Mouse (Mus musculus): ENCODE data around the gene Oit1. TPM values are rescaled to one million over a fixed set of nuclear protein-coding genes. Genes with fewer than 3 reads are reported as not detected.
A peak's percentile ranks its signal among the peaks of the same experiment; 100 is the strongest.

Oit1 gene
- polyA plus RNA-seq, 1 experiment from 2014 or later: not detected

- Histone ChIP-seq H3K9me3 (replicated peaks) (no peaks in the 10 kb centered on the region), H3K36me3 (replicated peaks) (no peaks in the 10 kb centered on the region), H3K27ac (replicated peaks) (no peak overlapping the region), H3K9ac (no peak overlapping the region), H3K4me2 (no peak overlapping the region), H3K4me3 (replicated peaks) (no peak overlapping the region), H3K27me3 (no peaks in the 10 kb centered on the region), H3K4me1 (replicated peaks) (no peaks in the 10 kb centered on the region)
- no peak for ATAC-seq (ENCODE audit: insufficient read depth)
- 50% methylated on average over 3 of the region's 3 CpGs for WGBS (ENCODE audit: insufficient replicate concordance)
These were observed 44.0 kb downstream of the Oit1 start for GRCm38 (mm10) chr14:8334511-8334910.

GRCm38 (mm10) chr14:8332314-8333252 lies 46.0 kb downstream of the Oit1 start:
- Histone ChIP-seq H3K9me3 (replicated peaks) (no peaks in the 10 kb centered on the region), H3K4me3 (replicated peaks) (no peak overlapping the region), H3K9ac (no peak overlapping the region), H3K36me3 (replicated peaks) (no peaks in the 10 kb centered on the region), H3K4me1 (replicated peaks) (no peaks in the 10 kb centered on the region), H3K4me2 (no peak overlapping the region), H3K27me3 (no peaks in the 10 kb centered on the region), H3K27ac (replicated peaks) (no peak overlapping the region)
- no peak for ATAC-seq (ENCODE audit: insufficient read depth)
- 62% methylated on average over 11 of the region's 11 CpGs for WGBS (ENCODE audit: insufficient replicate concordance)

GRCm38 (mm10) chr14:8331307-8331905 lies 47.1 kb downstream of the Oit1 start:
- 63% methylated on average over 14 of the region's 14 CpGs for WGBS (ENCODE audit: insufficient replicate concordance)
- no peak overlapping the region for H3K4me3 ChIP-seq (replicated peaks)
- no peak overlapping the region for H3K4me2 ChIP-seq
- H3K9me3 ChIP-seq (replicated peaks): no peaks in the 10 kb centered on the region
- H3K36me3 ChIP-seq (replicated peaks): no peaks in the 10 kb centered on the region
- ATAC-seq (ENCODE audit: insufficient read depth): no peak
- H3K4me1 ChIP-seq (replicated peaks): no peaks in the 10 kb centered on the region
- H3K9ac ChIP-seq: no peak overlapping the region
- H3K27ac ChIP-seq (replicated peaks): no peak overlapping the region
- H3K27me3 ChIP-seq: no peaks in the 10 kb centered on the region

- Histone ChIP-seq H3K27me3 (no peaks in the 10 kb centered on the region), H3K4me2 (no peak overlapping the region), H3K9ac (no peak overlapping the region), H3K9me3 (replicated peaks) (no peaks in the 10 kb centered on the region), H3K4me3 (replicated peaks) (no peak overlapping the region), H3K36me3 (replicated peaks) (no peaks in the 10 kb centered on the region), H3K27ac (replicated peaks) (no peak overlapping the region), H3K4me1 (replicated peaks) (no peaks in the 10 kb centered on the region)
- ATAC-seq (ENCODE audit: insufficient read depth): no peak
- 57% methylated on average over 6 of the region's 6 CpGs for WGBS (ENCODE audit: insufficient replicate concordance)
These were observed 48.2 kb downstream of the Oit1 start for GRCm38 (mm10) chr14:8330390-8330789.

- H3K4me1 ChIP-seq (replicated peaks): no peaks in the 10 kb centered on the region
- WGBS (ENCODE audit: insufficient replicate concordance): 59% methylated on average over 4 of the region's 4 CpGs
- no peaks in the 10 kb centered on the region for H3K36me3 ChIP-seq (replicated peaks)
- H3K9ac ChIP-seq: no peak overlapping the region
- no peaks in the 10 kb centered on the region for H3K9me3 ChIP-seq (replicated peaks)
- no peak overlapping the region for H3K27ac ChIP-seq (replicated peaks)
- no peak for ATAC-seq (ENCODE audit: insufficient read depth)
- no peak overlapping the region for H3K4me3 ChIP-seq (replicated peaks)
- H3K4me2 ChIP-seq: no peak overlapping the region
- H3K27me3 ChIP-seq: no peaks in the 10 kb centered on the region
These were observed 49.0 kb downstream of the Oit1 start for GRCm38 (mm10) chr14:8329552-8329951.

- Histone ChIP-seq H3K9ac (no peak overlapping the region), H3K36me3 (replicated peaks) (no peaks in the 10 kb centered on the region), H3K4me1 (replicated peaks) (no peaks in the 10 kb centered on the region), H3K27me3 (no peaks in the 10 kb centered on the region), H3K27ac (replicated peaks) (peak overlapping the region; percentile 48; the same call in 1 of the 2 replicates), H3K4me3 (replicated peaks) (no peak overlapping the region), H3K4me2 (no peak overlapping the region), H3K9me3 (replicated peaks) (no peaks in the 10 kb centered on the region)
- 39% methylated on average over 1 of the region's 1 CpGs for WGBS (ENCODE audit: insufficient replicate concordance)
- ATAC-seq (ENCODE audit: insufficient read depth): peak; percentile 51
These were observed 51.2 kb downstream of the Oit1 start for GRCm38 (mm10) chr14:8327371-8327770.

- no peak overlapping the region for H3K4me2 ChIP-seq
- ATAC-seq (ENCODE audit: insufficient read depth): peak; percentile 61
- no peak overlapping the region for H3K9ac ChIP-seq
- no peaks in the 10 kb centered on the region for H3K36me3 ChIP-seq (replicated peaks)
- H3K4me1 ChIP-seq (replicated peaks): no peaks in the 10 kb centered on the region
- H3K27me3 ChIP-seq: no peaks in the 10 kb centered on the region
- peak overlapping the region; percentile 48; the same call in 1 of the 2 replicates for H3K27ac ChIP-seq (replicated peaks)
- H3K9me3 ChIP-seq (replicated peaks): no peaks in the 10 kb centered on the region
- H3K4me3 ChIP-seq (replicated peaks): no peak overlapping the region
These were observed 51.6 kb downstream of the Oit1 start for GRCm38 (mm10) chr14:8326961-8327360.

- Histone ChIP-seq H3K4me2 (no peak overlapping the region), H3K27ac (replicated peaks) (no peak overlapping the region), H3K4me3 (replicated peaks) (no peak overlapping the region), H3K9me3 (replicated peaks) (no peaks in the 10 kb centered on the region), H3K36me3 (replicated peaks) (no peaks in the 10 kb centered on the region), H3K9ac (no peak overlapping the region), H3K4me1 (replicated peaks) (no peaks in the 10 kb centered on the region), H3K27me3 (no peaks in the 10 kb centered on the region)
- ATAC-seq (ENCODE audit: insufficient read depth): no peak
- whole genome bisulfite sequencing (ENCODE audit: insufficient replicate concordance): 61% methylated on average over 4 of the region's 4 CpGs
These were observed 52.8 kb downstream of the Oit1 start for GRCm38 (mm10) chr14:8325746-8326145.

- ATAC-seq (ENCODE audit: insufficient read depth): no peak
- 56% methylated on average over 3 of the region's 3 CpGs for WGBS (ENCODE audit: insufficient replicate concordance)
- Histone ChIP-seq H3K4me1 (replicated peaks) (peaks cover 4% of the 10 kb centered on the region; the same call in 1 of the 2 replicates), H3K9me3 (replicated peaks) (no peaks in the 10 kb centered on the region), H3K27me3 (peaks cover 33% of the 10 kb centered on the region), H3K36me3 (replicated peaks) (no peaks in the 10 kb centered on the region), H3K4me2 (no peak overlapping the region), H3K4me3 (replicated peaks) (no peak overlapping the region), H3K9ac (no peak overlapping the region), H3K27ac (replicated peaks) (no peak overlapping the region)
These were observed 58.0 kb downstream of the Oit1 start for GRCm38 (mm10) chr14:8320528-8320927.

GRCm38 (mm10) chr14:8317194-8318097 lies 61.1 kb downstream of the Oit1 start, which contains the start of gene Fam107a:
Gene Fam107a (minus strand): TSS chr14:8318023.
- H3K9ac ChIP-seq: no peak within 1 kb of the TSS
- H3K4me1 ChIP-seq (replicated peaks): peaks cover 4% of the 10 kb centered on the region; the same call in 1 of the 2 replicates
- H3K9me3 ChIP-seq (replicated peaks): no peaks in the 10 kb centered on the region
- 9% methylated on average over 41 of the region's 41 CpGs for WGBS (ENCODE audit: insufficient replicate concordance)
- H3K4me2 ChIP-seq: peak within 1 kb of the TSS; percentile 38
- no peak within 1 kb of the TSS for H3K4me3 ChIP-seq (replicated peaks)
- no peak within 1 kb of the TSS for H3K27ac ChIP-seq (replicated peaks)
- peaks cover 39% of the 10 kb centered on the region for H3K27me3 ChIP-seq
- no peaks in the 10 kb centered on the region for H3K36me3 ChIP-seq (replicated peaks)
- ATAC-seq (ENCODE audit: insufficient read depth): no peak
